11 mouse cellular contexts compared by ENCODE assay signal in genomic region chr11:76385017-76385416, GRCm38 (mm10). TPM values are rescaled to one million over a fixed set of nuclear protein-coding genes. Genes with fewer than 3 reads are reported as not detected.
DNase-seq lines count a peak whose midpoint lies in the region; ATAC-seq lines count a peak whose summit lies in the region.
"Had no signal": no experiment of that assay in that cellular context is flagged by ENCODE, and none has a peak within 500 bp of the region (broad histone marks: within the 10 kb centered on the region; RNA-seq: fewer than 3 reads in every experiment).

No protein-coding gene starts in this region.

- peaks cover 78% of the 10 kb centered on the region for H3K4me1 ChIP-seq in hindbrain, embryonic 10.5 days (replicated peaks)
- H3K4me1 ChIP-seq in hindbrain, embryonic 16.5 days (ENCODE audit: control insufficient read depth, insufficient read depth, low read depth, low read length), result peaks cover 17% of the 10 kb centered on the region
- peaks cover 80% of the 10 kb centered on the region for H3K4me1 ChIP-seq in embryonic facial prominence, embryonic 13.5 days
- H3K4me1 ChIP-seq in hindbrain, embryonic 13.5 days (replicated peaks), result peaks cover 60% of the 10 kb centered on the region

- DNase-seq in hindbrain, embryonic 10.5 days (ENCODE audit: low spot score), result no peak
- DNase-seq in retina, embryonic 14.5 days (ENCODE audit: low spot score), result peak; percentile 65
- DNase-seq in thymus, postnatal 36 days, result no peak
- no peak for DNase-seq in adrenal gland, postnatal 25 days
- no peak for DNase-seq in left cerebral cortex, postnatal 10 days (ENCODE audit: extremely low spot score in 1 of 2, low spot score in 2 of 2)
- DNase-seq: kidney, postnatal 36 days; right cerebral cortex, adult 18-20 months had no signal

- no peak for ATAC-seq in hindbrain, embryonic 16.5 days
- no peak for ATAC-seq in embryonic facial prominence, embryonic 13.5 days (ENCODE audit: insufficient number of reproducible peaks, insufficient read depth, low FRiP score, low TSS enrichment, low read depth)
- ATAC-seq in hindbrain, embryonic 13.5 days (ENCODE audit: low FRiP score), result no peak

- H3K9me3 ChIP-seq in hindbrain, embryonic 10.5 days, result 0 out of 2 replicates have a peak, but pooled peaks cover 2% of the 10 kb centered on the region
- no peaks in the 10 kb centered on the region for H3K9me3 ChIP-seq in hindbrain, embryonic 16.5 days (ENCODE audit: control insufficient read depth, low read length)
- no peaks in the 10 kb centered on the region for H3K9me3 ChIP-seq in embryonic facial prominence, embryonic 13.5 days
- no peaks in the 10 kb centered on the region for H3K9me3 ChIP-seq in hindbrain, embryonic 13.5 days

- H3K9ac ChIP-seq in hindbrain, embryonic 16.5 days (ENCODE audit: low read depth, low read length), result no peak overlapping the region
- no peak overlapping the region for H3K9ac ChIP-seq in embryonic facial prominence, embryonic 13.5 days
- peak overlapping the region; percentile 35; the same call in 1 of the 2 replicates for H3K9ac ChIP-seq in hindbrain, embryonic 13.5 days
- H3K9ac ChIP-seq: liver, embryonic 14.5 days had no signal

- H3K27me3 ChIP-seq in hindbrain, embryonic 10.5 days (ENCODE audit: insufficient read depth, poor library complexity, severe bottlenecking), result no peaks in the 10 kb centered on the region
- no peaks in the 10 kb centered on the region for H3K27me3 ChIP-seq in hindbrain, embryonic 16.5 days (replicated peaks; ENCODE audit: control insufficient read depth, insufficient read depth, low read length)
- H3K27me3 ChIP-seq in embryonic facial prominence, embryonic 13.5 days, result no peaks in the 10 kb centered on the region
- no peaks in the 10 kb centered on the region for H3K27me3 ChIP-seq in hindbrain, embryonic 13.5 days

- peak overlapping the region; percentile 72 for H3K27ac ChIP-seq in hindbrain, embryonic 10.5 days
- no peak overlapping the region for H3K27ac ChIP-seq in hindbrain, embryonic 16.5 days (ENCODE audit: low read depth, low read length)
- peak overlapping the region; percentile 75 for H3K27ac ChIP-seq in embryonic facial prominence, embryonic 13.5 days
- peak overlapping the region; percentile 70 for H3K27ac ChIP-seq in hindbrain, embryonic 13.5 days
- H3K27ac ChIP-seq: liver, embryonic 14.5 days had no signal

- H3K36me3 ChIP-seq in hindbrain, embryonic 10.5 days, result peaks cover 8% of the 10 kb centered on the region; the same call in 1 of the 2 replicates
- no peaks in the 10 kb centered on the region for H3K36me3 ChIP-seq in hindbrain, embryonic 16.5 days (ENCODE audit: control insufficient read depth, insufficient read depth, low read length)
- H3K36me3 ChIP-seq in embryonic facial prominence, embryonic 13.5 days, result no peaks in the 10 kb centered on the region
- H3K36me3 ChIP-seq in hindbrain, embryonic 13.5 days, result no peaks in the 10 kb centered on the region

- H3K4me2 ChIP-seq in hindbrain, embryonic 16.5 days (ENCODE audit: low read length), result no peak overlapping the region
- H3K4me2 ChIP-seq in embryonic facial prominence, embryonic 13.5 days, result no peak overlapping the region
- no peak overlapping the region for H3K4me2 ChIP-seq in hindbrain, embryonic 13.5 days

- H3K4me3 ChIP-seq in hindbrain, embryonic 10.5 days, result no peak overlapping the region
- H3K4me3 ChIP-seq in hindbrain, embryonic 16.5 days (ENCODE audit: low read length), result no peak overlapping the region
- H3K4me3 ChIP-seq in embryonic facial prominence, embryonic 13.5 days, result no peak overlapping the region
- H3K4me3 ChIP-seq in hindbrain, embryonic 13.5 days, result no peak overlapping the region

- 67% methylated on average over 4 of the region's 4 CpGs for WGBS in hindbrain, embryonic 10.5 days
- WGBS in hindbrain, embryonic 16.5 days, result 62% methylated on average over 4 of the region's 4 CpGs
- 50% methylated on average over 4 of the region's 4 CpGs for WGBS in embryonic facial prominence, embryonic 13.5 days
- WGBS in hindbrain, embryonic 13.5 days, result 55% methylated on average over 4 of the region's 4 CpGs

- intact Hi-C loops in left cerebral cortex, postnatal 10 days (cut with DNase I), result no loop called here

RNA-seq across cellular contexts. Expression of gene Nxn, which starts 13.9 kb away (rescaled TPM):
- polyA plus RNA-seq in hindbrain, embryonic 10.5 days (2016; fragmentation: Nextera tagmentation; extraction: Ambion mirVana), result 45.3 and 46.6 TPM in 2 replicates
- polyA plus RNA-seq in hindbrain, embryonic 16.5 days (2015; fragmentation: Nextera tagmentation; extraction: Ambion mirVana), result 22.2 and 28.8 TPM in 2 replicates
- polyA plus RNA-seq in embryonic facial prominence, embryonic 13.5 days (2015; fragmentation: Nextera tagmentation; extraction: Ambion mirVana), result 76.8 and 77.6 TPM in 2 replicates
- 30.4 and 35.6 TPM in 2 replicates for polyA plus RNA-seq in hindbrain, embryonic 13.5 days (2015; fragmentation: Nextera tagmentation; extraction: Ambion mirVana)
- total RNA-seq in adrenal gland, postnatal 25 days (2021), result 23.8 and 29.5 TPM in 2 replicates
- total RNA-seq in left cerebral cortex, postnatal 10 days (2021), result 10 to 100 TPM in 1 of 2 experiments, 1 to 10 TPM in 1; 8.5 to 13.2 TPM

RNA-seq across cellular contexts. Expression of gene Timm22, which starts 21.7 kb away (rescaled TPM):
- 123 and 148 TPM in 2 replicates for polyA plus RNA-seq in hindbrain, embryonic 10.5 days (2016; fragmentation: Nextera tagmentation; extraction: Ambion mirVana)
- polyA plus RNA-seq in hindbrain, embryonic 16.5 days (2015; fragmentation: Nextera tagmentation; extraction: Ambion mirVana), result 99.8 and 107 TPM in 2 replicates
- polyA plus RNA-seq in embryonic facial prominence, embryonic 13.5 days (2015; fragmentation: Nextera tagmentation; extraction: Ambion mirVana), result 111 and 130 TPM in 2 replicates
- 116 and 119 TPM in 2 replicates for polyA plus RNA-seq in hindbrain, embryonic 13.5 days (2015; fragmentation: Nextera tagmentation; extraction: Ambion mirVana)
- 38.9 and 47.4 TPM in 2 replicates for total RNA-seq in adrenal gland, postnatal 25 days (2021)
- 10 to 100 TPM; 42.6 to 44.1 TPM for total RNA-seq in left cerebral cortex, postnatal 10 days (2021)
